Comparison of ENCODE assay signal across 16 mouse cellular contexts in genomic region chr11:120373025-120373424, GRCm38 (mm10). TPM values are rescaled to one million over a fixed set of nuclear protein-coding genes. Genes with fewer than 3 reads are reported as not detected.
DNase-seq lines count a peak whose midpoint lies in the region; ATAC-seq and TF ChIP-seq lines count a peak whose summit lies in the region.
"Had no signal": no experiment of that assay in that cellular context is flagged by ENCODE, and none has a peak within 500 bp of the region (broad histone marks: within the 10 kb centered on the region; RNA-seq: fewer than 3 reads in every experiment).

No protein-coding gene starts in this region.

- H3K9me3 ChIP-seq in forebrain, postnatal 0 days (ENCODE audit: low read length) = no peaks in the 10 kb centered on the region
- H3K9me3 ChIP-seq in forebrain, embryonic 13.5 days (replicated peaks) = no peaks in the 10 kb centered on the region
- H3K9me3 ChIP-seq in midbrain, postnatal 0 days (ENCODE audit: low read length) = no peaks in the 10 kb centered on the region
- no peaks in the 10 kb centered on the region for H3K9me3 ChIP-seq in midbrain, embryonic 13.5 days
- H3K9me3 ChIP-seq: liver, embryonic 13.5 days; midbrain, embryonic 15.5 days; neural tube, embryonic 13.5 days had no signal

- H3K27ac ChIP-seq in forebrain, postnatal 0 days (ENCODE audit: low read depth, low read length) = no peak overlapping the region
- H3K27ac ChIP-seq in forebrain, embryonic 13.5 days = no peak overlapping the region
- H3K27ac ChIP-seq in left cerebral cortex, adult 2 months = no peak overlapping the region
- H3K27ac ChIP-seq in midbrain, postnatal 0 days (ENCODE audit: low read depth, low read length) = no peak overlapping the region
- H3K27ac ChIP-seq in midbrain, embryonic 13.5 days = no peak overlapping the region
- no peak overlapping the region for H3K27ac ChIP-seq in small intestine, adult 2 months (ENCODE audit: insufficient read depth, low read depth, low read length)
- H3K27ac ChIP-seq: hindbrain, embryonic 14.5 days; liver, embryonic 13.5 days; midbrain, embryonic 15.5 days; neural tube, embryonic 13.5 days had no signal

- intact Hi-C loops in left cerebral cortex, adult 2 months (cut with DNase I) = no loop called here

- H3K4me3 ChIP-seq in forebrain, postnatal 0 days (ENCODE audit: low read depth, low read length) = no peak overlapping the region
- no peak overlapping the region for H3K4me3 ChIP-seq in forebrain, embryonic 13.5 days
- H3K4me3 ChIP-seq in left cerebral cortex, adult 2 months = no peak overlapping the region
- no peak overlapping the region for H3K4me3 ChIP-seq in midbrain, postnatal 0 days (ENCODE audit: low read depth, low read length)
- H3K4me3 ChIP-seq in midbrain, embryonic 13.5 days (replicated peaks) = no peak overlapping the region
- H3K4me3 ChIP-seq in small intestine, adult 2 months (ENCODE audit: low read depth, low read length) = no peak overlapping the region
- H3K4me3 ChIP-seq: liver, embryonic 13.5 days; midbrain, embryonic 15.5 days; neural tube, embryonic 13.5 days had no signal

- TF ChIP-seq POLR2A in small intestine, adult 2 months (IDR thresholded peaks at IDR 0.05; ENCODE audit: low read depth, low read length) = no peak

- DNase-seq in forebrain, postnatal 0 days = no peak
- DNase-seq in left cerebral cortex, adult 2 months (ENCODE audit: extremely low spot score in 1 of 2, low spot score in 2 of 2) = no peak
- no peak for DNase-seq in left cerebral cortex, adult 18-20 months (ENCODE audit: low spot score in 2 of 2)
- DNase-seq in midbrain, postnatal 0 days (ENCODE audit: low spot score) = no peak
- DNase-seq: cerebellum, adult 9-10 months; gastrocnemius, postnatal 10 days; liver, embryonic 13.5 days had no signal

- WGBS in forebrain, postnatal 0 days = 64% methylated on average over 13 of the region's 13 CpGs
- WGBS in forebrain, embryonic 13.5 days = 57% methylated on average over 13 of the region's 13 CpGs
- WGBS in midbrain, postnatal 0 days = 67% methylated on average over 13 of the region's 13 CpGs
- 66% methylated on average over 13 of the region's 13 CpGs for WGBS in midbrain, embryonic 13.5 days
- WGBS in small intestine, adult 2 months = 72% methylated on average over 13 of the region's 13 CpGs

- peak; percentile 49 for TF ChIP-seq CTCF in forebrain, postnatal 0 days (IDR thresholded peaks at IDR 0.05; ENCODE audit: low read depth)
- TF ChIP-seq CTCF in left cerebral cortex, adult 2 months (IDR thresholded peaks at IDR 0.05) = peak; percentile 7; the same call in 1 of the 2 replicates
- peak; percentile 61 for TF ChIP-seq CTCF in midbrain, postnatal 0 days (IDR thresholded peaks at IDR 0.05)
- 0 out of 2 replicates have a peak, but pooled peaks have one; percentile 13 for TF ChIP-seq CTCF in small intestine, adult 2 months (IDR thresholded peaks at IDR 0.05; ENCODE audit: extremely low read depth, insufficient read length, insufficient replicate concordance, low read depth, low read length)

- H3K36me3 ChIP-seq in forebrain, postnatal 0 days (ENCODE audit: insufficient read depth) = peaks cover 82% of the 10 kb centered on the region
- peaks cover 89% of the 10 kb centered on the region for H3K36me3 ChIP-seq in forebrain, embryonic 13.5 days (ENCODE audit: poor library complexity, severe bottlenecking)
- peaks cover 79% of the 10 kb centered on the region for H3K36me3 ChIP-seq in midbrain, postnatal 0 days (ENCODE audit: insufficient read depth, low read length)
- H3K36me3 ChIP-seq in midbrain, embryonic 13.5 days = peaks cover 92% of the 10 kb centered on the region
- peaks cover 26% of the 10 kb centered on the region for H3K36me3 ChIP-seq in small intestine, adult 2 months (ENCODE audit: control insufficient read depth, insufficient read depth, low read length)

- no peak overlapping the region for H3K9ac ChIP-seq in forebrain, postnatal 0 days
- H3K9ac ChIP-seq in forebrain, embryonic 13.5 days = no peak overlapping the region
- no peak overlapping the region for H3K9ac ChIP-seq in midbrain, postnatal 0 days (replicated peaks; ENCODE audit: low read length, poor library complexity, severe bottlenecking)
- no peak overlapping the region for H3K9ac ChIP-seq in midbrain, embryonic 13.5 days (replicated peaks)
- H3K9ac ChIP-seq: liver, embryonic 13.5 days; midbrain, embryonic 15.5 days had no signal

- no peaks in the 10 kb centered on the region for H3K27me3 ChIP-seq in forebrain, postnatal 0 days (ENCODE audit: insufficient read depth, low read length)
- H3K27me3 ChIP-seq in forebrain, embryonic 13.5 days = no peaks in the 10 kb centered on the region
- no peaks in the 10 kb centered on the region for H3K27me3 ChIP-seq in midbrain, postnatal 0 days (ENCODE audit: insufficient read depth, low read length)
- no peaks in the 10 kb centered on the region for H3K27me3 ChIP-seq in midbrain, embryonic 13.5 days
- no peaks in the 10 kb centered on the region for H3K27me3 ChIP-seq in small intestine, adult 2 months (ENCODE audit: control insufficient read depth, insufficient read depth, low read length)
- H3K27me3 ChIP-seq: liver, embryonic 13.5 days; midbrain, embryonic 15.5 days; neural tube, embryonic 13.5 days had no signal

- no peak overlapping the region for H3K4me2 ChIP-seq in forebrain, postnatal 0 days (ENCODE audit: low read depth)
- no peak overlapping the region for H3K4me2 ChIP-seq in forebrain, embryonic 13.5 days
- no peak overlapping the region for H3K4me2 ChIP-seq in midbrain, postnatal 0 days (ENCODE audit: low read depth, low read length, poor library complexity, severe bottlenecking)
- no peak overlapping the region for H3K4me2 ChIP-seq in midbrain, embryonic 13.5 days (replicated peaks)
- H3K4me2 ChIP-seq: hindbrain, embryonic 14.5 days; liver, embryonic 13.5 days; midbrain, embryonic 15.5 days; neural tube, embryonic 13.5 days had no signal

- peaks cover 6% of the 10 kb centered on the region; the same call in 1 of the 2 replicates for H3K4me1 ChIP-seq in forebrain, postnatal 0 days (ENCODE audit: insufficient read depth)
- peaks cover 29% of the 10 kb centered on the region for H3K4me1 ChIP-seq in forebrain, embryonic 13.5 days
- peaks cover 10% of the 10 kb centered on the region for H3K4me1 ChIP-seq in midbrain, postnatal 0 days (ENCODE audit: insufficient read depth, low read length)
- peaks cover 28% of the 10 kb centered on the region for H3K4me1 ChIP-seq in midbrain, embryonic 13.5 days (replicated peaks)
- peaks cover 10% of the 10 kb centered on the region for H3K4me1 ChIP-seq in small intestine, adult 2 months (ENCODE audit: control insufficient read depth, insufficient read depth, insufficient read length, low read length)

- ATAC-seq in forebrain, postnatal 0 days = no peak
- ATAC-seq in forebrain, embryonic 13.5 days = no peak
- ATAC-seq in midbrain, postnatal 0 days (ENCODE audit: low FRiP score) = no peak
- no peak for ATAC-seq in midbrain, embryonic 13.5 days
- ATAC-seq in megakaryocyte, adult 5-6 weeks (ENCODE audit: poor library complexity, severe bottlenecking) = no peak
- ATAC-seq: midbrain, embryonic 15.5 days had no signal

RNA-seq across cellular contexts. Expression of gene Faap100, which starts 5.5 kb away (rescaled TPM):
- 107 and 132 TPM in 2 replicates for total RNA-seq in forebrain, postnatal 0 days (2014; rRNA removed)
- 73.4 and 97.8 TPM in 2 replicates for polyA plus RNA-seq in forebrain, postnatal 0 days (2015; fragmentation: Nextera tagmentation; extraction: Ambion mirVana)
- 51.0 and 63.1 TPM in 2 replicates for polyA plus RNA-seq in forebrain, embryonic 13.5 days (2015; fragmentation: Nextera tagmentation; extraction: Ambion mirVana)
- 10 to 100 TPM; 16.1 to 17.6 TPM for total RNA-seq in left cerebral cortex, adult 2 months (2021)
- total RNA-seq in left cerebral cortex, adult 18-20 months (2021) = 10 to 100 TPM; 11.6 to 15.6 TPM
- total RNA-seq in midbrain, postnatal 0 days (2014; rRNA removed) = 165 and 180 TPM in 2 replicates
- polyA plus RNA-seq in midbrain, postnatal 0 days (2015; fragmentation: Nextera tagmentation; extraction: Ambion mirVana) = 109 and 114 TPM in 2 replicates
- 80.9 and 81.1 TPM in 2 replicates for polyA plus RNA-seq in midbrain, embryonic 13.5 days (2015; fragmentation: Nextera tagmentation; extraction: Ambion mirVana)
- polyA plus RNA-seq in small intestine, adult 2 months (2012; rRNA removed) = 32.0 and 49.2 TPM in 2 replicates
- 5.9 and 6.9 TPM in 2 replicates for total RNA-seq in megakaryocyte, adult 5-6 weeks (2015)
- total RNA-seq in megakaryocyte, adult 5-6 weeks (2017) = 6.5 and 10.5 TPM in 2 replicates

RNA-seq across cellular contexts. Expression of gene Fscn2, which starts 11.7 kb away (rescaled TPM):
- total RNA-seq in forebrain, postnatal 0 days (2014; rRNA removed) = 0.29 TPM in 1 of 2 replicates, not detected in the other
- polyA plus RNA-seq in forebrain, postnatal 0 days (2015; fragmentation: Nextera tagmentation; extraction: Ambion mirVana) = 1.9 and 2.0 TPM in 2 replicates
- polyA plus RNA-seq in forebrain, embryonic 13.5 days (2015; fragmentation: Nextera tagmentation; extraction: Ambion mirVana) = 1.3 and 1.7 TPM in 2 replicates
- under 1 TPM in 1 of 2 experiments, not detected in 1; 0.25 TPM for total RNA-seq in left cerebral cortex, adult 2 months (2021)
- total RNA-seq in left cerebral cortex, adult 18-20 months (2021) = not detected
- 0.71 TPM in 1 of 2 replicates, not detected in the other for total RNA-seq in midbrain, postnatal 0 days (2014; rRNA removed)
- polyA plus RNA-seq in midbrain, postnatal 0 days (2015; fragmentation: Nextera tagmentation; extraction: Ambion mirVana) = 0.71 and 1.5 TPM in 2 replicates
- 1.9 and 2.2 TPM in 2 replicates for polyA plus RNA-seq in midbrain, embryonic 13.5 days (2015; fragmentation: Nextera tagmentation; extraction: Ambion mirVana)
- not detected in 2 replicates for polyA plus RNA-seq in small intestine, adult 2 months (2012; rRNA removed)
- not detected in 2 replicates for total RNA-seq in megakaryocyte, adult 5-6 weeks (2015)
- not detected in 2 replicates for total RNA-seq in megakaryocyte, adult 5-6 weeks (2017)
- total RNA-seq: heart, adult 18-20 months; layer of hippocampus, postnatal 10 days had no signal
- polyA plus RNA-seq: liver, embryonic 13.5 days had no signal

RNA-seq across cellular contexts. Expression of gene Actg1, which starts 24.7 kb away (rescaled TPM):
- total RNA-seq in forebrain, postnatal 0 days (2014; rRNA removed) = 2,455 and 2,516 TPM in 2 replicates
- polyA plus RNA-seq in forebrain, postnatal 0 days (2015; fragmentation: Nextera tagmentation; extraction: Ambion mirVana) = 4,096 and 4,381 TPM in 2 replicates
- 3,229 and 3,555 TPM in 2 replicates for polyA plus RNA-seq in forebrain, embryonic 13.5 days (2015; fragmentation: Nextera tagmentation; extraction: Ambion mirVana)
- 1,000 to 10,000 TPM; 1,100 to 1,129 TPM for total RNA-seq in left cerebral cortex, adult 2 months (2021)
- 1,000 to 10,000 TPM; 1,195 to 1,258 TPM for total RNA-seq in left cerebral cortex, adult 18-20 months (2021)
- 2,534 and 2,842 TPM in 2 replicates for total RNA-seq in midbrain, postnatal 0 days (2014; rRNA removed)
- polyA plus RNA-seq in midbrain, postnatal 0 days (2015; fragmentation: Nextera tagmentation; extraction: Ambion mirVana) = 3,992 and 4,056 TPM in 2 replicates
- polyA plus RNA-seq in midbrain, embryonic 13.5 days (2015; fragmentation: Nextera tagmentation; extraction: Ambion mirVana) = 3,928 and 4,113 TPM in 2 replicates
- 927 and 1,318 TPM in 2 replicates for polyA plus RNA-seq in small intestine, adult 2 months (2012; rRNA removed)
- total RNA-seq in megakaryocyte, adult 5-6 weeks (2015) = 4,212 and 4,544 TPM in 2 replicates
- 2,305 and 2,430 TPM in 2 replicates for total RNA-seq in megakaryocyte, adult 5-6 weeks (2017)

Comparison
In these comparisons a context has a peak if more than half of its experiments do, and no peak if none do; other contexts are left out.
1. CTCF ChIP-seq: peak in every context shown above with its lines; median percentile 61 in midbrain, postnatal 0 days; 49 in forebrain, postnatal 0 days; 13 in small intestine, adult 2 months; 7 in left cerebral cortex, adult 2 months.